Mouse (Mus musculus) embryonic facial prominence, embryonic 14.5 days (tissue): ENCODE data around the gene Plekha1. TPM values are rescaled to one million over a fixed set of nuclear protein-coding genes. Genes with fewer than 3 reads are reported as not detected.

Experiments
- ATAC-seq: fragments of 200-750 bp; cut with Nextera tagmentation; 2 replicates; pipeline ENCODE4 v1.8.0; 2017; ENCODE audit warnings: low read depth, moderate number of reproducible peaks, moderate TSS enrichment
- DNase-seq: peaks from one replicate; pipeline ENCODE4 v3.0.0-alpha.2; 2015; ENCODE audit warnings: low spot score
- H3K27ac ChIP-seq: fragments of 300-500 bp; sonication (generic); replicated peaks from 2 replicates; pipeline ENCODE4 v1.5.1; 2014; ENCODE audit warnings: low read depth, mild to moderate bottlenecking, low read length, moderate library complexity
- H3K27me3 ChIP-seq: fragments of 300-500 bp; sonication (generic); replicated peaks from 2 replicates; pipeline ENCODE4 v1.6.1; 2014; ENCODE audit warnings: low read length; ENCODE audit not compliant: control insufficient read depth, insufficient read depth
- H3K36me3 ChIP-seq: fragments of 300-500 bp; sonication (generic); 2 replicates; pipeline ENCODE4 v1.6.1; 2014; ENCODE audit warnings: low read length, mixed read lengths; ENCODE audit not compliant: control insufficient read depth, insufficient read depth
- H3K4me1 ChIP-seq: fragments of 300-500 bp; sonication (generic); 2 replicates; pipeline ENCODE4 v1.6.1; 2014; ENCODE audit warnings: antibody characterized with exemption, low read length; ENCODE audit not compliant: control insufficient read depth, insufficient read depth
- H3K4me2 ChIP-seq: fragments of 300-500 bp; sonication (generic); 2 replicates; pipeline ENCODE4 v1.6.1; 2014; ENCODE audit warnings: low read depth, mild to moderate bottlenecking, low read length, moderate library complexity, mixed read lengths
- H3K4me3 ChIP-seq: fragments of 300-500 bp; sonication (generic); 2 replicates; pipeline ENCODE4 v1.5.1; 2014; ENCODE audit warnings: low read depth, mild to moderate bottlenecking, low read length
- H3K9ac ChIP-seq: fragments of 300-500 bp; sonication (generic); 2 replicates; pipeline ENCODE4 v1.6.1; 2014; ENCODE audit warnings: low read depth, mild to moderate bottlenecking, low read length, moderate library complexity, mixed read lengths
- H3K9me3 ChIP-seq: fragments of 300-500 bp; sonication (generic); 2 replicates; pipeline ENCODE4 v1.6.1; 2016; ENCODE audit warnings: low read length; ENCODE audit not compliant: control insufficient read depth
- WGBS: fragments of 180-500 bp; shearing (Covaris S2); extraction: QIAGEN DNeasy Blood & Tissue Kit; methylation state at CpG from one replicate; pipeline ENCODE4 v1.1.7; 2014; 5-methylcytosine and 5-hydroxymethylcytosine counted together
- polyA plus RNA-seq: library from polyadenylated mRNA; unstranded; fragments of >200 nt; fragmentation: Nextera tagmentation; extraction: Ambion mirVana; gene quantifications from 2 replicates; pipeline ENCODE4 v1.2.1, GENCODE M21; 2014

Gene Plekha1
- polyA plus RNA-seq, 1 experiment from 2014 or later, result 33.1 TPM

DNA sequence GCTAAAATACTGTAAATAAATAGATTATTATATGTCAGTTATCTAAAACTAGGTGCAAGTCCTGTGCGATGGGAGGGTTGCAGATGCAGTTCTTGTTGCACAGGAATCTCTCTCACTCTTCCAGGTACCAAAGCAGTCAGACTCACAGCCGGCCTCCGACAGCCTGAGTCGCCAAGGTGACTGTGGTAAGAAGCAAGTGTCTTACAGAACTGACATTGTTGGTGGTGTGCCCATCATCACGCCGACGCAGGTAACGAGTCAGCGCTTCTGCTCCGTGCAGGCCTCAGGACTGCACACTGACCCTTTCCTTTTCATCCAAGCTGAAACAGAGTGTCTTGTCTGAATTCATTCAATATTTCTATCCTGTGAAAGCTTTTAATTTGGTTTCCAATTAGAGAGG is 31.6 kb downstream of the Plekha1 start:
- DNase-seq (no peak), ATAC-seq (no peak)
- Histone ChIP-seq H3K4me3 (no peak overlapping the region), H3K36me3 (peaks cover 52% of the 10 kb centered on the region), H3K27ac (no peak overlapping the region), H3K4me2 (no peak overlapping the region), H3K4me1 (no peaks in the 10 kb centered on the region), H3K9me3 (no peaks in the 10 kb centered on the region), H3K9ac (no peak overlapping the region), H3K27me3 (no peaks in the 10 kb centered on the region)
- 94% methylated on average over 10 of the region's 10 CpGs for WGBS

DNA sequence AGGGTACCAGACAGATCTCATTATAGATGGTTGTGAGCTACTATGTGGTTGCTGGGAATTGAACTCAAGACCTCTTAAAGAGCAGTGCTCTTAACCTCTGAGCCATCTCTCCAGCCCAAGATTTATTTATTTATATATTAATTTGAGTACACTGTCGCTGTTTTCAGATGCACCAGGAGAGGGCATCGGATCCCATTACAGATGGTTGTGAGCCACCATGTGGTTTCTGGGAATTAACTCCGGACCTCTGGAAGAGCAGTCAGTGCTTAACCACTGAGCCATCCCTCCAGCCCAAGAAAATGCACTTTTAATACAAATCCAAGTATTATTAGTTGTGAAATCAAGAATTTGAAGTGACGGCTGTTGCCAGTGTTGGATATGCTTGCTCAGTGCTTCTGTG is 32.8 kb downstream of the Plekha1 start:
- no peaks in the 10 kb centered on the region for H3K9me3 ChIP-seq
- H3K4me2 ChIP-seq, result no peak overlapping the region
- H3K9ac ChIP-seq, result no peak overlapping the region
- no peak for ATAC-seq
- H3K27ac ChIP-seq, result no peak overlapping the region
- H3K27me3 ChIP-seq, result no peaks in the 10 kb centered on the region
- peaks cover 53% of the 10 kb centered on the region for H3K36me3 ChIP-seq
- H3K4me3 ChIP-seq, result no peak overlapping the region
- no peaks in the 10 kb centered on the region for H3K4me1 ChIP-seq
- no peak for DNase-seq
- 82% methylated on average over 4 of the region's 4 CpGs for WGBS

DNA sequence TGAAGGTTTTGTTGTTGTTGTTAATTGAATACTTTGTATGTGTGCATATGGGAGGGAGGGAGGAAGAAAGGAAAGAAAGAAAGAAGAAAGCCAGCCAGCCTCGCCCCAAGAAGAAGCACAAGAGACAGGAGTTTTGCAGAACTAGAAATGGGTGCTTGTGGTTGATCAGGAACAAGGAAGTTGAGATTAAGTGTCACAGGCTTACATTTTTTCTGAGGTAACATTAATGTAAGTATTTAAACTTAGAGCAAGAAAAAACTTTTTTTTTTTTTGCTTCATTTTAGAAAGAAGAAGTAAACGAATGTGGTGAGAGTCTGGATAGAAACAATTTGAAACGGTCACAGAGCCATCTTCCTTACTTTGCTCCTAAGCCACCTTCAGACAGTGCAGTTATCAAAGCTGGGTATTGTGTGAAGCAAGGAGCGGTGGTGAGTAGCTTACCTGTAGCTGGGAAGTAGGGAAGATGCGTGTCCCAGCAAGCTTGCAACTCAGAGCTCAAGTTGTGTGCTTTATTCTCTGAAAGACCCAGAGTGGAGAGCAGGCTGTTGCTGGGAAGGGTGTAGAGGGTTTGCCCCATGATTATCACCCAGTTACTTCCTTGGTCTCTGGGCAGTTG is 34.8 kb downstream of the Plekha1 start:
- Histone ChIP-seq H3K9ac (no peak overlapping the region), H3K4me2 (no peak overlapping the region), H3K4me3 (no peak overlapping the region), H3K27me3 (no peaks in the 10 kb centered on the region), H3K9me3 (no peaks in the 10 kb centered on the region), H3K36me3 (peaks cover 66% of the 10 kb centered on the region), H3K27ac (no peak overlapping the region), H3K4me1 (no peaks in the 10 kb centered on the region)
- DNase-seq (no peak), ATAC-seq (no peak)
- 88% methylated on average over 5 of the region's 5 CpGs for WGBS

DNA sequence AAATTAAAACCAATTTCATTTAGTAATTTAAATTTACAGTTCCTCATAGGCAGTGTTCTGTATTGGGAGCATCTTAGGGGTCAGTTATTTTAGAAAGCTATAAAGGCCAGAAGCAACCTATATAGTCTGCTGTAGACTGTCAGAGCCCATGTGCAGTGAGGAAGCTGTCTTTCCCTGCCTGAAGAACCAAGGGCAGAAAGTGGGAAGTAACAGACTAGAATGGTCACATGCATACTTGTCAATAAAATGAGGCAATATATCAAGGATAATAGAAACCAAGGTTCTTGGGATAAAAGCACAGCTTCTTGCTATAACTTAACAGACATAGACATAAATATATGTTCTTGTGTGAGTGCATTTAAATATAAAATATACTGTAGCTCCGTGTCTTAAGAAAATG is 37.4 kb downstream of the Plekha1 start:
- no peak overlapping the region for H3K9ac ChIP-seq
- H3K4me1 ChIP-seq, result no peaks in the 10 kb centered on the region
- H3K9me3 ChIP-seq, result no peaks in the 10 kb centered on the region
- H3K27me3 ChIP-seq, result no peaks in the 10 kb centered on the region
- ATAC-seq, result no peak
- 92% methylated on average over 1 of the region's 1 CpGs for WGBS
- H3K27ac ChIP-seq, result no peak overlapping the region
- H3K4me2 ChIP-seq, result no peak overlapping the region
- peaks cover 57% of the 10 kb centered on the region for H3K36me3 ChIP-seq
- no peak for DNase-seq
- H3K4me3 ChIP-seq, result no peak overlapping the region

DNA sequence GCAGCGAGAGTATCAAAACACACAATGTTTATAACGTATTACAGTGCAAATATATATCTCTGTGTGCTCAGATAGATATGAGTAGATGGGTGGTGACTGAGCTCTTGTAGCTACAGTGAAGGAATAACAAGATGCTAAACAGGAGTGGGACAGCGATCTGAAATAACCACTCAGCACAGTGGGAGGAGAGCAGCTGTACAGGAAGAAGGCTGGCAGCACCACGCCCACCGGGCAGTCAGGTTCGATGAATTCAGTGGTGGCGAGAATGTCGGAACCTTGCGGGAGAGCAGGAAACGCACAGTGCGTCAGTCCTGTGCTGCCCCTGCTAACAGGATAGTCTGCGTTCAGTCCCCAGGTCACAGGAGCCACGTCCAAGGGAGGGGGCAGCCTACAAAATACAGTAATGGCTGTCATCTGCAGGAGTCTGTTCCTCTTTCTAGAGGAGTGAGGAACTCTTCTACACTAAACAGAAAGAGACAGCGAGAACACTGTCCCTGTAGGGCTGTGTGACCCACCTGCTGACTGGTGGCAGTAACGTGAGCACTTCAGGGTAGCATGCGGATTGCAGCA is 38.0 kb downstream of the Plekha1 start:
- H3K4me3 ChIP-seq, result no peak overlapping the region
- no peaks in the 10 kb centered on the region for H3K4me1 ChIP-seq
- H3K4me2 ChIP-seq, result no peak overlapping the region
- no peak for DNase-seq
- peaks cover 56% of the 10 kb centered on the region for H3K36me3 ChIP-seq
- 83% methylated on average over 16 of the region's 16 CpGs for whole genome bisulfite sequencing
- H3K27me3 ChIP-seq, result no peaks in the 10 kb centered on the region
- H3K9ac ChIP-seq, result no peak overlapping the region
- no peak for ATAC-seq
- no peak overlapping the region for H3K27ac ChIP-seq
- H3K9me3 ChIP-seq, result no peaks in the 10 kb centered on the region

DNA sequence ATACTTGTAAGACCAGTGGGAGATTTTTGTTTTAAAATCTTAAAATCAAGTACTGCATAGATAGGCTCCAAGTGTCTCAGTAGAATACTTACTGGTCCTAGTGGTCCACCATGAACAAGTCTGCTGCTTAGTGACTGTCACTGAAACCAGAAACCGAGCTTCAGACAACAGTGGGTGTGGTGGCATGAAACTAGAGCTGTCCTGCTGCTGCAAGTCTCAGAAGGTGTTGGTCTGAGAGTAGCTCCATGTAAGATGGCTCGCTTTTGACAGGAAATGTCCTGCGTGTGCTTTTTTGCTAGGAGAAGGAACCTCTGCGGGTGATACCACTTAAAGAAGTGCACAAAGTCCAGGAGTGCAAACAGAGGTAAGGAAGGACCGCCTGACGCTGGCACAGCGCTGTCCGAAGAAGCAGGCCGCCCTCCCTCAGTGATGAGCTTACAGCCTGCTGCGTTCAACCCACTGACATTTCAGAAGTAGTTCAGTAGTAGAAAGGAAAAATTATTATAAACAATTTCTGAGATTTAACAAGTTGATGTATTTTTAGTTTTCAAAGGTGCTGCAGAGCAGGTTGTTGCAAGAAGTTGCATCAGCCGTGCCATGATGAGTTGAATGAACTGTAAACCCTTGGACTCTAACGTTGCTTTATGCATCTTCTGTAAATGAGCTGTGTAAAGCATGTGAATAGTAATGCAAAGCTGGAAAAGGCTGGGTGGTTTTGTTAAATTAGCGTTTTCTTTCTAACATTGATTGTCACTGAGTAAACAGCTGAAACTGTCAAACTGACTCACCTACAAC is 39.2 kb downstream of the Plekha1 start:
- H3K9me3 ChIP-seq, result no peaks in the 10 kb centered on the region
- no peak for DNase-seq
- H3K36me3 ChIP-seq, result peaks cover 60% of the 10 kb centered on the region
- H3K4me1 ChIP-seq, result no peaks in the 10 kb centered on the region
- ATAC-seq, result no peak
- 86% methylated on average over 13 of the region's 13 CpGs for WGBS
- no peak overlapping the region for H3K4me2 ChIP-seq
- no peak overlapping the region for H3K27ac ChIP-seq
- no peak overlapping the region for H3K9ac ChIP-seq
- no peak overlapping the region for H3K4me3 ChIP-seq
- H3K27me3 ChIP-seq, result no peaks in the 10 kb centered on the region

DNA sequence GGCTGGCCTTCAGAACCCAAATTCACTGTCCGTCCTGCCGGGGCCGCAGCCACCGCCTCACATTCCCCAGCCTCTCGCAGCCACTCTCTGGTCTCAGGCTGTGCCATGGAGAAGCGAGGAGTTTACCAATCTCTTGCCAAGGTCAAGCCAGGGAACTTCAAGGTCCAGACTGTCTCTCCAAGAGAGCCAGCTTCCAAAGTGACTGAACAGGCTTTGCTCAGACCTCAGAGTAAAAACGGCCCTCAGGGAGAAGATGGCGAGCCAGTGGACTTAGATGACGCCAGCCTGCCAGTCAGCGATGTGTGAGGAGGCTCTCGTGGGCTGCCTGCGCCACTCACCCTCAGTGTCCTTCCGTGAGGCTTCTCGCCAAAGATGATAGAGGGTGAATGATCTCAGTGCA is 45.3 kb downstream of the Plekha1 start:
- no peak overlapping the region for H3K4me3 ChIP-seq
- no peak overlapping the region for H3K4me2 ChIP-seq
- no peak overlapping the region for H3K27ac ChIP-seq
- H3K36me3 ChIP-seq, result peaks cover 40% of the 10 kb centered on the region
- no peak overlapping the region for H3K9ac ChIP-seq
- WGBS, result 92% methylated on average over 14 of the region's 14 CpGs
- no peaks in the 10 kb centered on the region for H3K27me3 ChIP-seq
- H3K4me1 ChIP-seq, result no peaks in the 10 kb centered on the region
- no peaks in the 10 kb centered on the region for H3K9me3 ChIP-seq
- ATAC-seq (no peak), DNase-seq (no peak)

DNA sequence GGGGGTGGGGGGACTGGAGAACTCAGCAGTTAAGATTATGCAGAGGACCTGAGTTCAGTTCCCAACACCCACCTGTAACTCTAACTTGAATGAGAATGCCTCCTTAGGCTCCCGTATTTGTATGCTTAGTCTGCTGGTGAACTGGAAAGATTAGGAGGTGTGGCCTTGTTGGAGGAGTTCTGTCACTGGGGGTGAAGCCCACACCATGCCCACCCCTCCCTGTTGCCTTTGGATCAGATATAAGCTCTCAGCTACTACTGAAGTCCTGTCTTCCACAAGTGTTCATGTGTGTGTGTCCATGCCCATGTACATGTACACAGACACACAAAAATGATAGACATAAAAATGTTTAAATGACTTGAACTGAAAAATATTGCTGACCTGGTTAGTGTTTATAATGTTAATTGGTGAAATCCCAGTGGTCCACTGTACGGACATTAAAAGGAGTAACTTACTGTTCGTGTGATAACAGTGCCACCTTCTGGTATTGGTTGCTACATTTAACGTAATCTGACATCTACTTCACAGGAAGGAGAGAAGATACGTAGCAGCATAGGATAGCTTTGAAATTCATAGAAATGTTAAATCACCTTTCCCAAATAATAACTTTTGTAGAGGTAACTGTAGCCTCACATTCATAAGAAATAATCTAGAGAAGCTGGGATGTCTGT is 49.3 kb downstream of the Plekha1 start:
- ATAC-seq, result no peak
- H3K4me1 ChIP-seq, result no peaks in the 10 kb centered on the region
- no peaks in the 10 kb centered on the region for H3K27me3 ChIP-seq
- no peak overlapping the region for H3K27ac ChIP-seq
- H3K4me2 ChIP-seq, result no peak overlapping the region
- no peak overlapping the region for H3K9ac ChIP-seq
- 48% methylated on average over 5 of the region's 5 CpGs for WGBS
- peak; percentile 79 for DNase-seq
- peaks cover 27% of the 10 kb centered on the region for H3K36me3 ChIP-seq
- no peak overlapping the region for H3K4me3 ChIP-seq
- no peaks in the 10 kb centered on the region for H3K9me3 ChIP-seq
